Mouse (Mus musculus): ENCODE measurements around the gene Sobp. TPM values are rescaled to one million over a fixed set of nuclear protein-coding genes. Genes with fewer than 3 reads are reported as not detected.

Gene Sobp
- polyA plus RNA-seq, 1 experiment from 2014 or later = 2.4 TPM

DNA sequence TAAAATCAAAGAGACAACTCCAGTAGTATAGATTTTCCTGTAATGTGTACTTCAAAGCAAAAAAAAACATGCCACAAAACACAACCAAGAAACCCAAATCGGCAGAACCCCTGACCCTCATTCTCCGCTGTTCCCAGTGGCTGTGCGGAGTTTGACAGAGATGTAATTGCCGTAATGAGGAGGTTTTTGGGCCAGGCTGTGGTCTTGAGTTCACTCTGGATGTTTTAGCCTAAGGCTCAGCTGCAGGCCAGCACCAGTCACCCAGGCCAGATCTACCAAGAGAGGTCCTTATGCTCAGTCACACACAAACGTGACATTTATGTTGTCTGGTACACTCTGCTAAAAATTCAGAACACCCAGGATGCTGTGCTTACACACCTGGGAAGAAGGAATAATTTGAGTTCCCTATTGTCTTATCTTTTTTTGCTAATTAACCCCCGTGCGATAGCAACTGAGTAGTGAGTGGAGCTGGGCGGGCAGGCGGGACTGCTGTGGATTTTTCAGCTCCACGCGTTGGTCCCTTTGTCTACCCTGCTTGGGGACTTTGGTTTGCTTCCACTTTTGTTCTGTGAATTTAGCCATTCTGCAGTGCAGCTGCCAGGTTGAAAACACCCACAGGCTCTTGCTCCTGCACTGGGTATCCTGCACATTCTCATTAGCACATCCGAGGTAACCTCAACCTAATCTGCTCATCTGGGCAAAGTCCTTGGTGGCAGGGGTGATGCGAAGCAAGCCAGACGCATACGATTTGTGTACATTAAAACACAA, 140.7 kb downstream of the Sobp start:
- no peak overlapping the region for H3K9ac ChIP-seq (ENCODE audit: low read length)
- no peaks in the 10 kb centered on the region for H3K27me3 ChIP-seq (ENCODE audit: control insufficient read depth, insufficient read depth, low read length)
- no peaks in the 10 kb centered on the region for H3K36me3 ChIP-seq (ENCODE audit: control insufficient read depth, insufficient read depth, low read length)
- no peak for ATAC-seq (ENCODE audit: insufficient number of reproducible peaks, insufficient read depth, low FRiP score, low read depth)
- no peak overlapping the region for H3K4me2 ChIP-seq (ENCODE audit: low read length)
- H3K9me3 ChIP-seq (ENCODE audit: control insufficient read depth, low read length) = no peaks in the 10 kb centered on the region
- peaks cover 20 to 36% of the 10 kb centered on the region in 2 experiments for H3K4me1 ChIP-seq (ENCODE audit: control insufficient read depth in 2 of 2, insufficient read depth in 2 of 2, low read length in 2 of 2)
- WGBS = 79% methylated on average over 15 of the region's 15 CpGs
- H3K4me3 ChIP-seq (ENCODE audit: control insufficient read depth in 1 of 2, insufficient read depth in 1 of 2, low read depth in 1 of 2, low read length in 2 of 2) = no peak overlapping the region
- H3K27ac ChIP-seq (replicated peaks in 1 of 2; ENCODE audit: control insufficient read depth in 1 of 2, insufficient read depth in 1 of 2, low read depth in 2 of 2, low read length in 2 of 2) = no peak overlapping the region

DNA sequence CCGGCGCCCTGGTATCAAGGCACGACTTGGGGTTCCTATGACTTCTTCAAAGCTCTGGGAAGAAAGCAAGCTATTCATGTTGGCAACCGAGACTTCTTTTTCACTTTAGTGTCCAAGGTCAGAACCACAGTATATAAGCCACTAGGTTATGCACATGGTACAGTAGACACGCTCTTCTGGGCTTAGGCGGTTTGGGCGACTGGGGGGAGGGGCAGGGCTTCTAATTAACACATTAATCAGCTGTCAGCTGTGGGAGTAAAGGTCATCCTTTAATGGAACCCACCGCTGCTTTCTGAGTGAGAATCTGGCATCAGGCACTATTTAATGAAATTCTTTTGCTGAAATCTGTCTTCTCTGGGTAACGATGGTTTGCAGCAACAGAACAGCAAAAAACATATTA, 147.3 kb downstream of the Sobp start:
- Histone ChIP-seq H3K27ac (replicated peaks in 1 of 2; ENCODE audit: control insufficient read depth in 1 of 2, insufficient read depth in 1 of 2, low read depth in 2 of 2, low read length in 2 of 2) (no peak overlapping the region), H3K4me2 (ENCODE audit: low read length) (no peak overlapping the region), H3K4me1 (ENCODE audit: control insufficient read depth in 2 of 2, insufficient read depth in 2 of 2, low read length in 2 of 2) (peaks cover 0 to 7% of the 10 kb centered on the region in 2 experiments; a peak in 3 of 4 replicates), H3K27me3 (ENCODE audit: control insufficient read depth, insufficient read depth, low read length) (peaks cover 13% of the 10 kb centered on the region; the same call in 1 of the 2 replicates), H3K4me3 (ENCODE audit: control insufficient read depth in 1 of 2, insufficient read depth in 1 of 2, low read depth in 1 of 2, low read length in 2 of 2) (no peak overlapping the region), H3K36me3 (ENCODE audit: control insufficient read depth, insufficient read depth, low read length) (no peaks in the 10 kb centered on the region), H3K9me3 (ENCODE audit: control insufficient read depth, low read length) (no peaks in the 10 kb centered on the region), H3K9ac (ENCODE audit: low read length) (no peak overlapping the region)
- WGBS = 68% methylated on average over 9 of the region's 9 CpGs
- no peak for ATAC-seq (ENCODE audit: insufficient number of reproducible peaks, insufficient read depth, low FRiP score, low read depth)

DNA sequence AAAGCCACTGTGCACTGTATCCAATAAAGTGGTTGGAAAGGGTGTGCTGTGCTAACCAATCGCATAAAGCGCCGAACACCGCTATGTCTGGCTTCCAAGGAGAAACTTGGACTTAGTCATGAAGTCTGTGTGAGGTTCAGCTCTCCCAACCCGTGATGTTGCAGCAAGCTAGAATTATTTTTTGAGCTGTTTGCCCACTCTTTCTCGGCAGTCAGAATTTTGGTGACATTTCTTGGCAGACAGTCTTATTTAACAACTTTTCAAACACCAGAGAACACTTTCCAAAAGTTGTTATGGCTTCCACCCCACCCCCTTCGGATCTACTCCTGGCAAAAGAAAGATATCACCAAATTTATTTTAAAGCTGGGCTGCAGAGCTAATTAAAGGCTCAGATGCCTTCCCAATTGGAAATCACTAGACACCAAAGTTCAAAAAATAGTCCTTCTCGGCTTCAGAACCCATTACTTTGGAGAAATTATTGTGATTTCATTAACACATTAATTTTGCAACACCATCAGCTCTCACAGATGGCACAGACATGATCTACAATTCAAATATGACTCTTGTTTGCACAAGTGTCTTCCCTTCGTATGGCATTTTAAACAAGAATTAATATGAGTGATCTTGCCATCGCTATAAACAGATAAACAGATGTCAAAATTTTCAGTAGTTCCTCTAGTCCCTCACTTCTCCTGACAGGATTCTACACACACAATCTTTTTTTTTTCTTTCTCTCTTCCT, 150.7 kb downstream of the Sobp start:
- Histone ChIP-seq H3K4me2 (ENCODE audit: low read length) (no peak overlapping the region), H3K27ac (replicated peaks in 1 of 2; ENCODE audit: control insufficient read depth in 1 of 2, insufficient read depth in 1 of 2, low read depth in 2 of 2, low read length in 2 of 2) (no peak overlapping the region), H3K9me3 (ENCODE audit: control insufficient read depth, low read length) (no peaks in the 10 kb centered on the region), H3K4me3 (ENCODE audit: control insufficient read depth in 1 of 2, insufficient read depth in 1 of 2, low read depth in 1 of 2, low read length in 2 of 2) (no peak overlapping the region), H3K9ac (ENCODE audit: low read length) (no peak overlapping the region), H3K36me3 (ENCODE audit: control insufficient read depth, insufficient read depth, low read length) (no peaks in the 10 kb centered on the region), H3K27me3 (ENCODE audit: control insufficient read depth, insufficient read depth, low read length) (peaks cover 32% of the 10 kb centered on the region), H3K4me1 (ENCODE audit: control insufficient read depth in 2 of 2, insufficient read depth in 2 of 2, low read length in 2 of 2) (peaks cover 3 to 19% of the 10 kb centered on the region in 2 experiments; a peak in 3 of 4 replicates)
- WGBS = 84% methylated on average over 10 of the region's 10 CpGs
- no peak for ATAC-seq (ENCODE audit: insufficient number of reproducible peaks, insufficient read depth, low FRiP score, low read depth)

DNA sequence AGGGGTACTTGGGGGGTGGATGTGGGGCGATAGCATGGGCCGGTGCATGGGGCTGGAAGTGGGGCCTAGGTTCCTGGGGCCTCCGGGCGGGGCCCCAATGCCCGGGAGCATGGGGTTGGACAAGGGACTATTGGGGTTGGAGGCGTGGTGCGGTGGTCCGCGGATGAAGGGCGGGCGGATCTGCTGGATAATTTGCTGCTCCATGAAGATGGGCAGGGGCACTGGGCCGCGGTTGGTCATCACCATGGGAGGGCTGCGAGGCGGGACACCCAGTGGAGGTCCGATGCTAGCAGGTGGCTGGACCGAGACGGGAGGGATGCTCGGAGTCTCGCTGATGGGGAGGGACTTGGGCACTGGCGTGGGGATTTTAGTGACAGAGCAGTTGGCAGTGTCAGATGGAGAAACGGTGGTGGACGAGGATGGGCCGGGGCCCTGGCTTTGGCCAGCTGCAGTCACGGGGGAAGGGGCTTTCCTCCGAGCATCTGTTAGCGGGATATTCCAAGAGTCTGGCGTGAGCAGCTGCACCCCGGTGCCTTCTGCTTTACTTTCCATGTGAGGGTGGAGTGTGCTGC, 152.1 kb downstream of the Sobp start:
- Histone ChIP-seq H3K27me3 (ENCODE audit: control insufficient read depth, insufficient read depth, low read length) (peaks cover 32% of the 10 kb centered on the region), H3K4me2 (ENCODE audit: low read length) (peak overlapping the region; percentile 99), H3K4me1 (ENCODE audit: control insufficient read depth in 2 of 2, insufficient read depth in 2 of 2, low read length in 2 of 2) (peaks cover 3 to 19% of the 10 kb centered on the region in 2 experiments; a peak in 3 of 4 replicates), H3K36me3 (ENCODE audit: control insufficient read depth, insufficient read depth, low read length) (no peaks in the 10 kb centered on the region), H3K9ac (ENCODE audit: low read length) (peak overlapping the region; percentile 76), H3K27ac (replicated peaks in 1 of 2; ENCODE audit: control insufficient read depth in 1 of 2, insufficient read depth in 1 of 2, low read depth in 2 of 2, low read length in 2 of 2) (no peak overlapping the region), H3K9me3 (ENCODE audit: control insufficient read depth, low read length) (no peaks in the 10 kb centered on the region), H3K4me3 (ENCODE audit: control insufficient read depth in 1 of 2, insufficient read depth in 1 of 2, low read depth in 1 of 2, low read length in 2 of 2) (peak overlapping the region; percentile 63 to 68; a peak in 3 of 4 replicates)
- ATAC-seq (ENCODE audit: insufficient number of reproducible peaks, insufficient read depth, low FRiP score, low read depth) = 0 out of 2 replicates have a peak, but pooled peaks have one; percentile 5
- WGBS = 11% methylated on average over 29 of the region's 29 CpGs

DNA sequence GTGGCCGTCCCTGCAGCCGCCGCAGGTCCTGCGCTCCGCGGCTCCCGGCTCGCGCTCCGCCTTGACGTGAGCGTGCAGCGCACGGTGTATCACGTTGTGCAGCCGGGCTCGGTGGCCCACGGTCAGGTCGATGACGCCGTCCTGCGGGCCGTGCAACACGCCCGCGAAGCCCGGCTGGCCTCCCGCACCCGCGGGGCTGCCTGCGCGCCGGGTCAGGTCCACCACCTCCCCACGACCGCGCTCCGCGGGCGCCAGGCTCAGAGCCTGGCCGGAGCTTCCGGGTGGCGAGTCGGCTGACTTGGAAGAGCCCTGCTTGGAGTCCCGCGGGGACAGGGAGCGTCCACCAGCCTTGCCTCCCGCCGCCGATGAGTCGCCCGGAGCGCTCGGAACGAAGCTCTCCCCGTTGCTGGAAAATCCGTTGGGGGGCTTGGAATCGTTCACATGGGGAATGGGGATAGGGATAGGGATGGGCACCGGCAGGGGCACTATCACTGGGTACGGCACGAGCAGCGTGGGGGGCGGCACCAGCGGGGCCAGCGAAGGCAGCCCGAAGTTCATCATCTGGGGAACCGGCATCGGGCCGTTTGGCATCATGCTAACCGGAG, 152.7 kb downstream of the Sobp start:
- Histone ChIP-seq H3K36me3 (ENCODE audit: control insufficient read depth, insufficient read depth, low read length) (no peaks in the 10 kb centered on the region), H3K4me3 (ENCODE audit: control insufficient read depth in 1 of 2, insufficient read depth in 1 of 2, low read depth in 1 of 2, low read length in 2 of 2) (peak overlapping the region; percentile 63 to 68), H3K4me1 (ENCODE audit: control insufficient read depth in 2 of 2, insufficient read depth in 2 of 2, low read length in 2 of 2) (peaks cover 3 to 17% of the 10 kb centered on the region in 2 experiments; a peak in 3 of 4 replicates), H3K27ac (replicated peaks in 1 of 2; ENCODE audit: control insufficient read depth in 1 of 2, insufficient read depth in 1 of 2, low read depth in 2 of 2, low read length in 2 of 2) (no peak overlapping the region), H3K4me2 (ENCODE audit: low read length) (peak overlapping the region; percentile 99), H3K9me3 (ENCODE audit: control insufficient read depth, low read length) (no peaks in the 10 kb centered on the region), H3K9ac (ENCODE audit: low read length) (peak overlapping the region; percentile 76), H3K27me3 (ENCODE audit: control insufficient read depth, insufficient read depth, low read length) (peaks cover 32% of the 10 kb centered on the region)
- 1% methylated on average over 59 of the region's 69 CpGs for WGBS
- peak; percentile 58 for ATAC-seq (ENCODE audit: insufficient number of reproducible peaks, insufficient read depth, low FRiP score, low read depth)

DNA sequence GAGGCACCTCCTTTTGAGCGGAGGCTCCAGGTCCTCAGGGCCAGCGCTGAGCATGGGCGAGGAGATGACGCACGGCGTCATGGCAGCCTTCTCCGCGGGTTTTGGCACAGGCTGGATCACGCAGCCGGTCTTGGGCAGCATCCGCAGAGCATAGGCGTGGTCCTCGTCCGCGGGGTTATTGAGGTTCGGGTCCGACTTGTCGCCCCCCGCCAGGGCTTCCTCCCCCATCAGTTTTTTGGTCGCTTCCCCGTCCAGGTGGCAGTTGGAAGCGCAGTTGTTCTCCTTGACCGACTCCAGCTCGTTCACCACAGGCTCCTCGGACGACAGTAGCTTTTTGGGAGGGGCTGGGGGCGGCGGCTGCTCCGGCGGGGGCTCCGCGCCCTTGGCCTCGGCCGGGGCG, 153.3 kb downstream of the Sobp start:
- peaks cover 32% of the 10 kb centered on the region for H3K27me3 ChIP-seq (ENCODE audit: control insufficient read depth, insufficient read depth, low read length)
- H3K4me3 ChIP-seq (ENCODE audit: control insufficient read depth in 1 of 2, insufficient read depth in 1 of 2, low read depth in 1 of 2, low read length in 2 of 2) = peak overlapping the region; percentile 63 to 68
- ATAC-seq (ENCODE audit: insufficient number of reproducible peaks, insufficient read depth, low FRiP score, low read depth) = peak; percentile 23; the same call in 1 of the 2 replicates
- H3K9ac ChIP-seq (ENCODE audit: low read length) = peak overlapping the region; percentile 76
- no peaks in the 10 kb centered on the region for H3K36me3 ChIP-seq (ENCODE audit: control insufficient read depth, insufficient read depth, low read length)
- whole genome bisulfite sequencing = 5% methylated on average over 35 of the region's 35 CpGs
- H3K27ac ChIP-seq (replicated peaks in 1 of 2; ENCODE audit: control insufficient read depth in 1 of 2, insufficient read depth in 1 of 2, low read depth in 2 of 2, low read length in 2 of 2) = no peak overlapping the region
- H3K9me3 ChIP-seq (ENCODE audit: control insufficient read depth, low read length) = no peaks in the 10 kb centered on the region
- peaks cover 3 to 17% of the 10 kb centered on the region in 2 experiments; a peak in 3 of 4 replicates for H3K4me1 ChIP-seq (ENCODE audit: control insufficient read depth in 2 of 2, insufficient read depth in 2 of 2, low read length in 2 of 2)
- peak overlapping the region; percentile 99 for H3K4me2 ChIP-seq (ENCODE audit: low read length)

DNA sequence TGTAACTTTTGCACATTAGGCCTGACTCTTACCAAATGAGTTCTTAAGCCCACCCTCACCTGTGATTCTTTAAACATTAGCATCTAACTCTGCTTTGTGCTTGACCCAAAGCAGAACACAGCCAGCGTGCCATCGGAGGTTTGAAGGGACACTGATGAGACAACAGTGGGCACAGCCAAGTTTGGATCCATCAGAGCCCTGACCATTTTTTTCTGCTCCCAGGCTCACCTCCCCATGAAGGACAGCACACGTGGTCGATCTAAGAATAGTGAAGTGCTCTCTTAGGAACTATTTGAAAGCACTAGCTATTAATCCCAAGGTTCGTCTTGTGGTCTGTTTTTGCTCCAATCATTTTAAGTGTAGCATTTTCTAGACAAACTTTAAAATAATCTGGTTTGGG, 159.5 kb downstream of the Sobp start:
- peaks cover 2% of the 10 kb centered on the region in 2 experiments; a peak in 1 of 4 replicates for H3K4me1 ChIP-seq (ENCODE audit: control insufficient read depth in 2 of 2, insufficient read depth in 2 of 2, low read length in 2 of 2)
- no peaks in the 10 kb centered on the region for H3K27me3 ChIP-seq (ENCODE audit: control insufficient read depth, insufficient read depth, low read length)
- H3K27ac ChIP-seq (replicated peaks in 1 of 2; ENCODE audit: control insufficient read depth in 1 of 2, insufficient read depth in 1 of 2, low read depth in 2 of 2, low read length in 2 of 2) = no peak overlapping the region
- H3K9me3 ChIP-seq (ENCODE audit: control insufficient read depth, low read length) = no peaks in the 10 kb centered on the region
- H3K4me2 ChIP-seq (ENCODE audit: low read length) = no peak overlapping the region
- H3K4me3 ChIP-seq (ENCODE audit: control insufficient read depth in 1 of 2, insufficient read depth in 1 of 2, low read depth in 1 of 2, low read length in 2 of 2) = no peak overlapping the region
- no peaks in the 10 kb centered on the region for H3K36me3 ChIP-seq (ENCODE audit: control insufficient read depth, insufficient read depth, low read length)
- no peak for ATAC-seq (ENCODE audit: insufficient number of reproducible peaks, insufficient read depth, low FRiP score, low read depth)
- 59% methylated on average over 5 of the region's 5 CpGs for WGBS
- H3K9ac ChIP-seq (ENCODE audit: low read length) = no peak overlapping the region
